Mouse (Mus musculus): Measurements from ENCODE around the gene Exog. TPM values are rescaled to one million over a fixed set of nuclear protein-coding genes. Genes with fewer than 3 reads are reported as not detected.

The Exog gene
- polyA plus RNA-seq, 1 experiment: not detected

DNA sequence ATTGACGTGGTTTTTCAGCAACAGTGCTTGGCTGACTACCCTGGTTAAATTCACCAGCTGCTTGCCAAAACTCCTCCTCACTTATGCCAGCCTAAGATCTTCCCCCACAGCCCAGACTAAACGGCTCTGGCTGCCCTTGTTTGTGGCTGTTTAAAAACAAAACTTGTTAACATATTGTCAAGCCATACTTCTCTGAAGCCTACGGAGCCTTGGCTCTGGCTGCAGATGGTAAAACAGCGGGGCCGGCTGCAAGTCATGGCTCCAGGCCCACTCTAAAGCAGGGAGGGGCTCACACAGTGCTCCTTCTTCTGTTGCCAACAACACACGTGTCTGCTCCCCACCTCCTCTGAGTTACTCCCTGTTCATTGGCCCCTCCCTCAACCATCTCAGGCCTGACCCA is 66.2 kb downstream of the Exog start:
- Histone ChIP-seq H3K4me1 (ENCODE audit: control insufficient read depth, insufficient read depth, low read length) (no peaks in the 10 kb centered on the region), H3K4me3 (ENCODE audit: insufficient read depth, low read depth, low read length) (no peak overlapping the region), H3K27ac (ENCODE audit: insufficient read depth, low read depth, low read length) (no peak overlapping the region)
- WGBS: 43% methylated on average over 6 of the region's 6 CpGs
- TF ChIP-seq CTCF (IDR thresholded peaks at IDR 0.05; ENCODE audit: insufficient read depth, low read depth, low read length) (no peak), POLR2A (IDR thresholded peaks at IDR 0.05; ENCODE audit: insufficient read depth, low read depth, low read length) (no peak)

DNA sequence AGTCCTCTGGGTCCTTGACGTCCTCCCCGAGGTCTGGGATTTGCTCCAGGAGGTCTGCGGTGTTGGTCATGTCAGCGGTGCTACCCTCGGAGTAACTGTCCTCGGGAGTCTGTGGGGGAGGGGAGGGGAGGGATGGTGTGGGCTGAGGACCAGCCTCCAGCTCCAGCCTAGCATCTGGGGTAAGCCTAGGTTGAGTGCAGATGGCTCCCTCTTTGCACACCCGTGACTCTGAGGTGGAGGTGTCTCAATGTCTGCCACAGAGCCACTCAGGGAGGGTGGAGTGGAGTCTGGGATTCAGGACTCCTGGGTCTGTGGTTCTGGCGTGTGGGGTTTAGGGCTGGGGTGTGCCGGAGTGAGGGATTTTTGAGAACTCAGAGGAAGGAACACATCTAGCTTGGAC is 68.2 kb downstream of the Exog start:
- Histone ChIP-seq H3K4me1 (ENCODE audit: control insufficient read depth, insufficient read depth, low read length) (peaks cover 12% of the 10 kb centered on the region), H3K27ac (ENCODE audit: insufficient read depth, low read depth, low read length) (no peak overlapping the region), H3K4me3 (ENCODE audit: insufficient read depth, low read depth, low read length) (no peak overlapping the region)
- TF ChIP-seq POLR2A (IDR thresholded peaks at IDR 0.05; ENCODE audit: insufficient read depth, low read depth, low read length): no peak
- no peak for TF ChIP-seq CTCF (IDR thresholded peaks at IDR 0.05; ENCODE audit: insufficient read depth, low read depth, low read length)
- WGBS: 94% methylated on average over 9 of the region's 9 CpGs

DNA sequence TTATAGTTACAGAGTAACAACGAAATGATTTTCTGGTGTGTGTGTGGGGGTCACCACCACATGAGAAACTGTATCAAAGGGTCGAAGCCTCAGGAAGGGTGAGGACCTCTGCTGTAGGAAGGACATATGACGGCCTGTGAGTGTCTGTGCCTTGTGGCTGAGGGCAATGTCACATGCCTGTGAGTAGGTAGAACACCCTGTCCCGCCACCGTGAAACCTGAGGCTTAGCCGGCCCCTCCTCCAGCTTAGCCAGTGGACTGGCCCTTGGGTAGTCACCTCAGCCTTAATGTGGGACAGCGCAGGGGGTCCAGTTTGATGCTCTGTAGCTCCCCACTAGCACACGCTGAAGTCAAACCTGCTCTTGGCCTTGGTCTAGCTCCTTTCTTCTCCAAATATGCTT is 69.1 kb downstream of the Exog start:
- no peak overlapping the region for H3K27ac ChIP-seq (ENCODE audit: insufficient read depth, low read depth, low read length)
- H3K4me1 ChIP-seq (ENCODE audit: control insufficient read depth, insufficient read depth, low read length): peaks cover 19% of the 10 kb centered on the region
- 94% methylated on average over 8 of the region's 8 CpGs for WGBS
- H3K4me3 ChIP-seq (ENCODE audit: insufficient read depth, low read depth, low read length): no peak overlapping the region
- TF ChIP-seq POLR2A (IDR thresholded peaks at IDR 0.05; ENCODE audit: insufficient read depth, low read depth, low read length) (no peak), CTCF (IDR thresholded peaks at IDR 0.05; ENCODE audit: insufficient read depth, low read depth, low read length) (no peak)

DNA sequence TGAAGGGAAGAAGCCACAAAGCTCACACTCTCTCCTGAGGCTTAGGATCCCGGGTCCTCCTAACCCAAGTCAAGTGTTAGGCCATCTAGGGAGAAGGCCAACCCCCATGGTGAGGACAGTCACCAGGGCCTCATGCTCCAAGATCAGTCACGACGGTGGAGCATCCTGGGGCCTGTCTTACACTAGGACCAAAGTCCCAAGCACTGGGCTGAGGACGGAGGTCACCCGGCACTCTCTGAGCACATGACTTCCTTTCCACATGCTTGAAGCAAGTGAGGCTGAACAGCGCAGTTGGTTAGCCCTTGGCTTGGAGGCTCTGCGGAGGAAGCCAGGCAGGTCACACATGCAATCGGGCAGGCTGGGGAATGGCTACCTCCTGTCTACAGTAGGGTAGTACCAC is 70.2 kb downstream of the Exog start:
- TF ChIP-seq POLR2A (IDR thresholded peaks at IDR 0.05; ENCODE audit: insufficient read depth, low read depth, low read length) (no peak), CTCF (IDR thresholded peaks at IDR 0.05; ENCODE audit: insufficient read depth, low read depth, low read length) (no peak)
- peaks cover 27% of the 10 kb centered on the region for H3K4me1 ChIP-seq (ENCODE audit: control insufficient read depth, insufficient read depth, low read length)
- 90% methylated on average over 8 of the region's 8 CpGs for WGBS
- H3K27ac ChIP-seq (ENCODE audit: insufficient read depth, low read depth, low read length): no peak overlapping the region
- H3K4me3 ChIP-seq (ENCODE audit: insufficient read depth, low read depth, low read length): no peak overlapping the region

Other genes starting within 250 kb of the Exog start
- not detected in 2 replicates for gene Slc22a13, start 235.8 kb upstream of the Exog start, polyA plus RNA-seq (2012; ENCODE audit: insufficient read depth, insufficient read length, low replicate concordance, missing spikeins)
- gene Oxsr1, start 122.5 kb upstream of the Exog start, polyA plus RNA-seq (2012; ENCODE audit: insufficient read depth, insufficient read length, low replicate concordance, missing spikeins): not detected in 2 replicates
- gene Acaa1a, start 105.3 kb upstream of the Exog start, polyA plus RNA-seq (2012; ENCODE audit: insufficient read depth, insufficient read length, low replicate concordance, missing spikeins): not detected in 2 replicates
- not detected in 2 replicates for gene Myd88, start 103.5 kb upstream of the Exog start, polyA plus RNA-seq (2012; ENCODE audit: insufficient read depth, insufficient read length, low replicate concordance, missing spikeins)
- not detected in 2 replicates for gene Xylb, start 87.6 kb upstream of the Exog start, polyA plus RNA-seq (2012; ENCODE audit: insufficient read depth, insufficient read length, low replicate concordance, missing spikeins)
- gene Slc22a14, start 79.4 kb upstream of the Exog start, polyA plus RNA-seq (2012; ENCODE audit: insufficient read depth, insufficient read length, low replicate concordance, missing spikeins): not detected in 2 replicates
- not detected in 2 replicates for gene Acvr2b, start 42.8 kb upstream of the Exog start, polyA plus RNA-seq (2012; ENCODE audit: insufficient read depth, insufficient read length, low replicate concordance, missing spikeins)
- not detected in 2 replicates for gene Scn5a, start 134.1 kb downstream of the Exog start, polyA plus RNA-seq (2012; ENCODE audit: insufficient read depth, insufficient read length, low replicate concordance, missing spikeins)